Mouse (Mus musculus) cortical plate, adult 2 months (tissue): Measurements from ENCODE around the gene Ccdc154.

Source experiments
- CTCF ChIP-seq: fragments of 200-500 bp; IDR thresholded peaks from 2 replicates; pipeline ENCODE4 v1.5.1; 2011; ENCODE audit warnings: mild to moderate bottlenecking, control low read depth, low read length; ENCODE audit not compliant: insufficient read depth; ENCODE audit errors: extremely low read depth
- POLR2A ChIP-seq: fragments of 200-500 bp; IDR thresholded peaks from 2 replicates; pipeline ENCODE4 v1.6.1; 2011; ENCODE audit warnings: mild to moderate bottlenecking, low read length, control low read depth; ENCODE audit not compliant: insufficient read depth; ENCODE audit errors: extremely low read depth

GRCm38 (mm10) chr17:25163387-25163786, 1.1 kb downstream of the Ccdc154 start:
- TF ChIP-seq CTCF, result no peak
- TF ChIP-seq POLR2A, result no peak
